Mouse (Mus musculus) embryonic fibroblast, embryonic 13.5 days (primary cell): ENCODE data around the gene Ahnak.

Experiments used
- CTCF ChIP-seq: IDR thresholded peaks from 2 replicates; pipeline ENCODE4 v1.5.1; 2011; ENCODE audit warnings: mild to moderate bottlenecking, control low read depth, low read length, moderate library complexity, borderline replicate concordance; ENCODE audit not compliant: insufficient read depth
- POLR2A ChIP-seq: IDR thresholded peaks from 2 replicates; pipeline ENCODE4 v1.6.1; 2011; ENCODE audit warnings: low read depth, mild to moderate bottlenecking, control low read depth, low read length, moderate library complexity

GRCm38 (mm10) chr19:8987816-8988215 lies 1.3 kb upstream of the Ahnak start:
- no peak for TF ChIP-seq CTCF
- no peak for TF ChIP-seq POLR2A
